Mouse (Mus musculus) liver, adult 2 months (tissue): ENCODE results near the gene Dhrs13. TPM values are rescaled to one million over a fixed set of nuclear protein-coding genes. Genes with fewer than 3 reads are reported as not detected.

Experiments used
- DNase-seq: peaks from one replicate; pipeline ENCODE4 v3.0.0-alpha.2; 2011; ENCODE audit warnings: low read depth, low spot score; ENCODE audit errors: extremely low read depth
- H3K27ac ChIP-seq: fragments of 200-500 bp; replicated peaks from 2 replicates; pipeline ENCODE4 v1.5.1; 2012; ENCODE audit warnings: low read depth, mild to moderate bottlenecking, control low read depth, inconsistent platforms, low read length; ENCODE audit not compliant: insufficient read depth
- H3K27me3 ChIP-seq: fragments of 200-500 bp; 2 replicates; pipeline ENCODE4 v1.6.1; 2012; ENCODE audit warnings: mild to moderate bottlenecking, moderate library complexity, low read length, inconsistent platforms; ENCODE audit not compliant: control insufficient read depth, insufficient read depth
- H3K36me3 ChIP-seq: fragments of 200-500 bp; 2 replicates; pipeline ENCODE4 v1.6.1; 2012; ENCODE audit warnings: low read length, inconsistent platforms; ENCODE audit not compliant: control insufficient read depth, insufficient read depth
- H3K4me1 ChIP-seq: fragments of 200-500 bp; 2 replicates; pipeline ENCODE4 v1.6.1; 2011; ENCODE audit warnings: low read length; ENCODE audit not compliant: control insufficient read depth, insufficient read depth
- H3K4me3 ChIP-seq: fragments of 200-500 bp; 2 replicates; pipeline ENCODE4 v1.5.1; 2011; ENCODE audit warnings: low read depth, mild to moderate bottlenecking, control low read depth, low read length, moderate library complexity; ENCODE audit not compliant: insufficient read depth
- H3K79me2 ChIP-seq: fragments of 200-500 bp; 2 replicates; pipeline ENCODE4 v1.6.1; 2012; ENCODE audit warnings: inconsistent platforms, mild to moderate bottlenecking, low read length, moderate library complexity; ENCODE audit not compliant: control insufficient read depth, insufficient read depth
- H3K9ac ChIP-seq: fragments of 200-500 bp; 2 replicates; pipeline ENCODE4 v1.6.1; 2012; ENCODE audit warnings: low read depth, mild to moderate bottlenecking, control low read depth, inconsistent platforms, low read length
- CTCF ChIP-seq: fragments of 200-500 bp; IDR thresholded peaks from 2 replicates; pipeline ENCODE4 v1.5.1; 2011; ENCODE audit warnings: low read depth, low read length, control low read depth
- POLR2A ChIP-seq: fragments of 200-500 bp; IDR thresholded peaks from 2 replicates; pipeline ENCODE4 v1.6.1; 2011; ENCODE audit warnings: low read length, control low read depth; ENCODE audit not compliant: insufficient read depth; ENCODE audit errors: extremely low read depth
- WGBS: fragments of 180-500 bp; shearing (Covaris S2); methylation state at CpG from one replicate; pipeline ENCODE4 v1.1.7; 2018; 5-methylcytosine and 5-hydroxymethylcytosine counted together
- polyA plus RNA-seq: library from polyadenylated mRNA; depleted of rRNA; stranded (reverse); fragments of >200 nt; gene quantifications from 2 replicates; pipeline ENCODE4 v1.2.3, GENCODE M21; 2012; rRNA removed
- total RNA-seq: library from RNA; depleted of rRNA; stranded (reverse); fragments of >200 nt; gene quantifications from 2 replicates; pipeline ENCODE4 v1.2.3, GENCODE M21; 2014; rRNA removed

Gene Dhrs13
- total RNA-seq (4.3 and 6.0 TPM in 2 replicates), polyA plus RNA-seq (5.4 and 6.0 TPM in 2 replicates)

- DNase-seq: peak; percentile 72
- peak; percentile 84 for TF ChIP-seq CTCF
- TF ChIP-seq POLR2A: no peak
- under 1% methylated on average over 96 of the region's 96 CpGs for WGBS
- peak within 1 kb of the TSS; percentile 69 for H3K9ac ChIP-seq
- H3K27me3 ChIP-seq: no peaks in the 10 kb centered on the region
- H3K4me3 ChIP-seq: peak within 1 kb of the TSS; percentile 57
- peak within 1 kb of the TSS; percentile 6; the same call in 1 of the 2 replicates for H3K27ac ChIP-seq
- H3K36me3 ChIP-seq: peaks cover 9% of the 10 kb centered on the region; the same call in 1 of the 2 replicates
- no peaks in the 10 kb centered on the region for H3K79me2 ChIP-seq
- H3K4me1 ChIP-seq: peaks cover 11% of the 10 kb centered on the region
These were observed at the start of gene Dhrs13 for GRCm38 (mm10) chr11:78031947-78032808. TSS of gene Dhrs13 (plus strand) at chr11:78032280.

- Histone ChIP-seq H3K4me1 (no peaks in the 10 kb centered on the region; the same call in 1 of the 2 replicates), H3K4me3 (peak within 1 kb of the TSS; percentile 98), H3K9ac (peak within 1 kb of the TSS; percentile 95), H3K79me2 (peaks cover 7% of the 10 kb centered on the region; the same call in 1 of the 2 replicates), H3K27me3 (no peaks in the 10 kb centered on the region), H3K27ac (peak within 1 kb of the TSS; percentile 90), H3K36me3 (peaks cover 3% of the 10 kb centered on the region; the same call in 1 of the 2 replicates)
- under 1% methylated on average over 62 of the region's 62 CpGs for WGBS
- peak; percentile 96 for DNase-seq
- TF ChIP-seq POLR2A: peak; percentile 70; the same call in 1 of the 2 replicates
- TF ChIP-seq CTCF: no peak
These were observed 49.6 kb upstream of the Dhrs13 start, which contains the start of gene Phf12 for GRCm38 (mm10) chr11:77982441-77982905. TSS of gene Phf12 (plus strand) at chr11:77982754.

- peak; percentile 21 for DNase-seq
- 2% methylated on average over 32 of the region's 32 CpGs for WGBS
- Histone ChIP-seq H3K9ac (peak overlapping the region; percentile 95), H3K27ac (peak overlapping the region; percentile 87), H3K27me3 (no peaks in the 10 kb centered on the region), H3K4me1 (no peaks in the 10 kb centered on the region; the same call in 1 of the 2 replicates), H3K79me2 (peaks cover 7% of the 10 kb centered on the region; the same call in 1 of the 2 replicates), H3K36me3 (peaks cover 3% of the 10 kb centered on the region; the same call in 1 of the 2 replicates), H3K4me3 (peak overlapping the region; percentile 98)
- no peak for TF ChIP-seq CTCF
- TF ChIP-seq POLR2A: 0 out of 2 replicates have a peak, but pooled peaks have one; percentile 2
These were observed 48.7 kb upstream of the Dhrs13 start for GRCm38 (mm10) chr11:77983191-77983936.

GRCm38 (mm10) chr11:77983937-77984835 lies 47.9 kb upstream of the Dhrs13 start:
- Histone ChIP-seq H3K79me2 (peaks cover 7% of the 10 kb centered on the region; the same call in 1 of the 2 replicates), H3K27ac (peak overlapping the region; percentile 92), H3K36me3 (peaks cover 6% of the 10 kb centered on the region), H3K9ac (peak overlapping the region; percentile 95), H3K4me3 (peak overlapping the region; percentile 98), H3K4me1 (no peaks in the 10 kb centered on the region; the same call in 1 of the 2 replicates), H3K27me3 (no peaks in the 10 kb centered on the region)
- peak; percentile 52 for DNase-seq
- TF ChIP-seq CTCF: no peak
- 0 out of 2 replicates have a peak, but pooled peaks have one; percentile 25 for TF ChIP-seq POLR2A
- WGBS: 1% methylated on average over 61 of the region's 63 CpGs

- Histone ChIP-seq H3K4me1 (no peaks in the 10 kb centered on the region; the same call in 1 of the 2 replicates), H3K36me3 (peaks cover 6% of the 10 kb centered on the region), H3K27me3 (no peaks in the 10 kb centered on the region), H3K79me2 (peaks cover 7% of the 10 kb centered on the region; the same call in 1 of the 2 replicates), H3K9ac (peak overlapping the region; percentile 95), H3K27ac (peak overlapping the region; percentile 92), H3K4me3 (peak overlapping the region; percentile 98)
- no peak for DNase-seq
- TF ChIP-seq POLR2A (no peak), CTCF (no peak)
- WGBS: under 1% methylated on average over 13 of the region's 13 CpGs
These were observed 47.2 kb upstream of the Dhrs13 start for GRCm38 (mm10) chr11:77984836-77985231.
